Mouse (Mus musculus) kidney, adult 2 months (tissue): ENCODE data around the gene Pds5a.

Experiments
- CTCF ChIP-seq: fragments of 200-500 bp; conservative IDR thresholded peaks from 2 replicates; pipeline ENCODE4 v1.5.1; 2011; ENCODE audit warnings: low read depth, mild to moderate bottlenecking, control low read depth, low read length, moderate library complexity, mixed read lengths; ENCODE audit not compliant: insufficient read depth, insufficient read length
- POLR2A ChIP-seq: fragments of 200-500 bp; IDR thresholded peaks from one replicate; pipeline ENCODE4 v1.6.1; 2011; ENCODE audit warnings: low read depth, low read length, control low read depth

- no peak for TF ChIP-seq POLR2A
- TF ChIP-seq CTCF: no peak
Observed at GRCm38 (mm10) chr5:65704765-65705678, 6.9 kb upstream of the Pds5a start.
